Mouse (Mus musculus) MEL (cell line): ENCODE results near the gene Actr3.

Experiments used
- BHLHE40 ChIP-seq: IDR thresholded peaks from 2 replicates; pipeline ENCODE4 v1.6.1; 2012; ENCODE audit warnings: low read depth, mild to moderate bottlenecking, inconsistent platforms, low read length, improper control_type of control experiment, borderline replicate concordance
- CTCF ChIP-seq, 3 experiments: IDR thresholded peaks in 2 of 3; conservative IDR thresholded peaks in 1 of 3; 2 replicates each; pipeline ENCODE4 v1.5.1; 2011 to 2012; ENCODE audit warnings: low read length in 3 of 3, low read depth in 2 of 3, mild to moderate bottlenecking in 2 of 3, improper control_type of control experiment in 1 of 3, inconsistent platforms in 1 of 3, mixed read lengths in 1 of 3, moderate library complexity in 1 of 3; ENCODE audit not compliant: control insufficient read depth in 1 of 3, insufficient read depth in 1 of 3, poor library complexity in 1 of 3, severe bottlenecking in 1 of 3
- EP300 ChIP-seq, 2 experiments: IDR thresholded peaks; 2 replicates each; pipeline ENCODE4 v1.6.1; 2011; ENCODE audit warnings: improper control_type of control experiment in 2 of 2, low read length in 2 of 2, low read depth in 1 of 2, mild to moderate bottlenecking in 1 of 2
- POLR2A ChIP-seq, 2 experiments: IDR thresholded peaks; 2 replicates each; pipeline ENCODE4 v1.6.1; 2011 to 2012; ENCODE audit warnings: low read length in 2 of 2, mild to moderate bottlenecking in 2 of 2, control low read depth in 1 of 2, improper control_type of control experiment in 1 of 2, low read depth in 1 of 2, moderate library complexity in 1 of 2; ENCODE audit not compliant: control insufficient read depth in 1 of 2, insufficient read depth in 1 of 2, poor library complexity in 1 of 2
- POLR2AphosphoS2 ChIP-seq: IDR thresholded peaks from 2 replicates; pipeline ENCODE4 v1.6.1; 2011; ENCODE audit warnings: low read length, improper control_type of control experiment
- RAD21 ChIP-seq: IDR thresholded peaks from 2 replicates; pipeline ENCODE4 v1.6.1; 2011; ENCODE audit warnings: mild to moderate bottlenecking, low read depth, low read length, improper control_type of control experiment
- SIN3A ChIP-seq: IDR thresholded peaks from 2 replicates; pipeline ENCODE4 v1.6.1; 2012; ENCODE audit warnings: low read length, improper control_type of control experiment, inconsistent platforms
- UBTF ChIP-seq: IDR thresholded peaks from 2 replicates; pipeline ENCODE4 v1.6.1; 2012; ENCODE audit warnings: low read depth, mild to moderate bottlenecking, inconsistent platforms, low read length, improper control_type of control experiment, moderate library complexity, borderline replicate concordance; ENCODE audit not compliant: insufficient read depth
- ZNF384 ChIP-seq: IDR thresholded peaks from 2 replicates; pipeline ENCODE4 v1.6.1; 2012; ENCODE audit warnings: low read depth, mild to moderate bottlenecking, inconsistent platforms, low read length, improper control_type of control experiment

GRCm38 (mm10) chr1:125418732-125419131, 16.8 kb downstream of the Actr3 start:
- TF ChIP-seq RAD21 = no peak
- no peak for TF ChIP-seq BHLHE40
- TF ChIP-seq CTCF (IDR thresholded peaks at IDR 0.05 in 2 of 3, conservative IDR thresholded peaks at IDR 0.05 in 1 of 3; ENCODE audit: control insufficient read depth in 1 of 3, insufficient read depth in 1 of 3, low read depth in 2 of 3, low read length in 3 of 3, poor library complexity in 1 of 3, severe bottlenecking in 1 of 3) = no peak
- TF ChIP-seq EP300 (IDR thresholded peaks at IDR 0.05; ENCODE audit: low read depth in 1 of 2, low read length in 2 of 2) = no peak
- TF ChIP-seq POLR2AphosphoS2 = no peak
- no peak for TF ChIP-seq UBTF
- TF ChIP-seq POLR2A (IDR thresholded peaks at IDR 0.05; ENCODE audit: control insufficient read depth in 1 of 2, insufficient read depth in 1 of 2, low read depth in 1 of 2, low read length in 2 of 2, poor library complexity in 1 of 2) = no peak
- no peak for TF ChIP-seq ZNF384
- TF ChIP-seq SIN3A = no peak
